Comparison of ENCODE assay signal across 27 mouse cellular contexts in genomic region chr1:82389371-82389770, GRCm38 (mm10).
DNase-seq lines count a peak whose midpoint lies in the region; ATAC-seq lines count a peak whose summit lies in the region.
"Had no signal": no experiment of that assay in that cellular context is flagged by ENCODE, and none has a peak within 500 bp of the region (broad histone marks: within the 10 kb centered on the region; RNA-seq: fewer than 3 reads in every experiment).

No protein-coding gene starts in this region.

- no peak for DNase-seq in heart, postnatal 4 days
- DNase-seq in neural tube, embryonic 10.5 days (ENCODE audit: extremely low spot score, low spot score), result peak; percentile 10
- peak; percentile 12 for DNase-seq in limb, embryonic 10.5 days (ENCODE audit: low spot score)
- no peak for DNase-seq in ovary, postnatal 10 days (ENCODE audit: low spot score)
- DNase-seq in layer of hippocampus, postnatal 14 days (ENCODE audit: low spot score in 2 of 2), result no peak
- DNase-seq: adrenal gland, postnatal 10 days; cerebellum, adult 11 months; cerebellum, adult 9-11 months; embryo, embryonic 11 days; gastrocnemius, postnatal 14 days; heart, adult 11 months; heart, postnatal 10 days; kidney, adult 9 months; kidney, postnatal 10 days; liver, embryonic 13.5 days; lung, adult 18-20 months had no signal

- no peaks in the 10 kb centered on the region for H3K9me3 ChIP-seq in heart, embryonic 14.5 days (ENCODE audit: control insufficient read depth, low read length)
- no peaks in the 10 kb centered on the region for H3K9me3 ChIP-seq in neural tube, embryonic 15.5 days (replicated peaks)
- H3K9me3 ChIP-seq in limb, embryonic 10.5 days (replicated peaks), result no peaks in the 10 kb centered on the region
- H3K9me3 ChIP-seq: embryonic facial prominence, embryonic 12.5 days; G1E; limb, embryonic 13.5 days; liver, embryonic 13.5 days; midbrain, embryonic 13.5 days; stomach, embryonic 15.5 days had no signal

- ATAC-seq in heart, embryonic 14.5 days (ENCODE audit: insufficient number of reproducible peaks, insufficient read depth, low FRiP score, low read depth), result no peak
- no peak for ATAC-seq in neural tube, embryonic 15.5 days (ENCODE audit: low FRiP score)
- ATAC-seq: hindbrain, embryonic 16.5 days; intestine, embryonic 16.5 days; lung, postnatal 0 days; midbrain, embryonic 13.5 days had no signal

- no peak overlapping the region for H3K4me3 ChIP-seq in heart, embryonic 14.5 days (ENCODE audit: control insufficient read depth in 1 of 2, insufficient read depth in 1 of 2, low read depth in 1 of 2, low read length in 2 of 2)
- H3K4me3 ChIP-seq in neural tube, embryonic 15.5 days (replicated peaks), result no peak overlapping the region
- H3K4me3 ChIP-seq in limb, embryonic 10.5 days, result no peak overlapping the region
- H3K4me3 ChIP-seq: embryonic facial prominence, embryonic 12.5 days; limb, embryonic 13.5 days; liver, embryonic 13.5 days; midbrain, embryonic 13.5 days; stomach, embryonic 15.5 days had no signal

- H3K4me2 ChIP-seq in heart, embryonic 14.5 days (ENCODE audit: low read length), result peak overlapping the region; percentile 1; the same call in 1 of the 2 replicates
- no peak overlapping the region for H3K4me2 ChIP-seq in neural tube, embryonic 15.5 days
- H3K4me2 ChIP-seq: embryonic facial prominence, embryonic 12.5 days; limb, embryonic 13.5 days; liver, embryonic 13.5 days; midbrain, embryonic 13.5 days; stomach, embryonic 15.5 days had no signal

- WGBS in heart, embryonic 14.5 days, result 27% methylated on average over 7 of the region's 7 CpGs
- 83% methylated on average over 7 of the region's 7 CpGs for WGBS in neural tube, embryonic 15.5 days
- WGBS in limb, embryonic 10.5 days, result 89% methylated on average over 7 of the region's 7 CpGs

- no peak overlapping the region for H3K27ac ChIP-seq in heart, embryonic 14.5 days (replicated peaks in 1 of 2; ENCODE audit: control insufficient read depth in 1 of 2, insufficient read depth in 1 of 2, low read depth in 2 of 2, low read length in 2 of 2)
- no peak overlapping the region for H3K27ac ChIP-seq in neural tube, embryonic 15.5 days (replicated peaks)
- H3K27ac ChIP-seq in limb, embryonic 10.5 days, result no peak overlapping the region
- H3K27ac ChIP-seq: embryonic facial prominence, embryonic 12.5 days; limb, embryonic 13.5 days; liver, embryonic 13.5 days; macrophage; midbrain, embryonic 13.5 days; stomach, embryonic 15.5 days had no signal

- H3K4me1 ChIP-seq in heart, embryonic 14.5 days (ENCODE audit: control insufficient read depth in 2 of 2, insufficient read depth in 2 of 2, low read length in 2 of 2), result peaks cover 4 to 7% of the 10 kb centered on the region in 2 experiments
- peaks cover 18% of the 10 kb centered on the region for H3K4me1 ChIP-seq in neural tube, embryonic 15.5 days
- peaks cover 10% of the 10 kb centered on the region for H3K4me1 ChIP-seq in limb, embryonic 10.5 days

- no peaks in the 10 kb centered on the region for H3K36me3 ChIP-seq in heart, embryonic 14.5 days (ENCODE audit: control insufficient read depth, insufficient read depth, low read length)
- H3K36me3 ChIP-seq in neural tube, embryonic 15.5 days, result no peaks in the 10 kb centered on the region
- H3K36me3 ChIP-seq in limb, embryonic 10.5 days, result no peaks in the 10 kb centered on the region
- H3K36me3 ChIP-seq: embryonic facial prominence, embryonic 12.5 days; limb, embryonic 13.5 days; midbrain, embryonic 13.5 days; stomach, embryonic 15.5 days had no signal

- H3K27me3 ChIP-seq in heart, embryonic 14.5 days (ENCODE audit: control insufficient read depth, insufficient read depth, low read length), result no peaks in the 10 kb centered on the region
- H3K27me3 ChIP-seq in neural tube, embryonic 15.5 days (replicated peaks), result no peaks in the 10 kb centered on the region
- no peaks in the 10 kb centered on the region for H3K27me3 ChIP-seq in limb, embryonic 10.5 days (ENCODE audit: low read depth, poor library complexity, severe bottlenecking)
- H3K27me3 ChIP-seq: embryonic facial prominence, embryonic 12.5 days; limb, embryonic 13.5 days; liver, embryonic 13.5 days; midbrain, embryonic 13.5 days; stomach, embryonic 15.5 days had no signal

- no peak overlapping the region for H3K9ac ChIP-seq in heart, embryonic 14.5 days (ENCODE audit: low read length)
- no peak overlapping the region for H3K9ac ChIP-seq in neural tube, embryonic 15.5 days (replicated peaks)
- H3K9ac ChIP-seq: embryonic facial prominence, embryonic 12.5 days; limb, embryonic 13.5 days; liver, embryonic 13.5 days; midbrain, embryonic 13.5 days; stomach, embryonic 15.5 days had no signal

Comparison
In these comparisons a context has a peak if more than half of its experiments do, and no peak if none do; other contexts are left out.
1. DNase-seq: peak in neural tube, embryonic 10.5 days (single experiment) and limb, embryonic 10.5 days (single experiment); none in heart, postnatal 4 days (single experiment), ovary, postnatal 10 days (single experiment) and layer of hippocampus, postnatal 14 days (0 of 2).